Mouse (Mus musculus) adrenal gland, postnatal 36 days (tissue): ENCODE results near the gene Gm13695. TPM values are rescaled to one million over a fixed set of nuclear protein-coding genes. Genes with fewer than 3 reads are reported as not detected.

Source experiments
- total RNA-seq, 2 experiments: library from RNA; stranded (reverse); gene quantifications; 2 replicates each; pipeline ENCODE4 v1.2.3; 2021

The Gm13695 gene
- total RNA-seq, 2 experiments from 2014 or later: not detected

Other genes with a start within 250 kb of the Gm13695 start
- 100 to 1,000 TPM; 122 to 131 TPM for gene Itgav, start 242.9 kb upstream of the Gm13695 start, total RNA-seq
- 1 to 10 TPM; 3.8 to 4.0 TPM for gene Fam171b, start 154.7 kb upstream of the Gm13695 start, total RNA-seq
- not detected for gene Zswim2, start 26.1 kb upstream of the Gm13695 start, total RNA-seq
- gene Gm13698, start 11.6 kb upstream of the Gm13695 start, total RNA-seq: 1 to 10 TPM; 1.5 to 1.7 TPM
- 1 to 10 TPM; 1.5 to 1.7 TPM for gene Gm13693, start 5.8 kb upstream of the Gm13695 start, total RNA-seq
- 1 to 10 TPM; 1.5 to 1.7 TPM for gene Gm13696, start 5.8 kb downstream of the Gm13695 start, total RNA-seq
- gene Gm13694, start 11.6 kb downstream of the Gm13695 start, total RNA-seq: 1 to 10 TPM; 1.5 to 1.7 TPM
- gene Gm13697, start 17.4 kb downstream of the Gm13695 start, total RNA-seq: 1 to 10 TPM; 1.5 to 1.7 TPM
- 1 to 10 TPM; 1.5 to 1.7 TPM for gene Gm13691, start 23.2 kb downstream of the Gm13695 start, total RNA-seq